In genomic region chr13:28294272-28294671, GRCm38 (mm10) we compare ENCODE assay signal across 16 mouse cellular contexts. TPM values are rescaled to one million over a fixed set of nuclear protein-coding genes. Genes with fewer than 3 reads are reported as not detected.
DNase-seq lines count a peak whose midpoint lies in the region; ATAC-seq and TF ChIP-seq lines count a peak whose summit lies in the region.
"Had no signal": no experiment of that assay in that cellular context is flagged by ENCODE, and none has a peak within 500 bp of the region (broad histone marks: within the 10 kb centered on the region; RNA-seq: fewer than 3 reads in every experiment).

No protein-coding gene starts in this region.

- peak overlapping the region; percentile 65 for H3K27ac ChIP-seq in midbrain, embryonic 10.5 days (replicated peaks)
- H3K27ac ChIP-seq in midbrain, postnatal 0 days (ENCODE audit: low read depth, low read length), result no peak overlapping the region
- peak overlapping the region; percentile 80; the same call in 1 of the 2 replicates for H3K27ac ChIP-seq in forebrain, embryonic 14.5 days (ENCODE audit: low read depth, low read length)
- peak overlapping the region; percentile 68; the same call in 1 of the 2 replicates for H3K27ac ChIP-seq in hindbrain, postnatal 0 days
- H3K27ac ChIP-seq in neural tube, embryonic 14.5 days (ENCODE audit: low read depth, low read length), result peak overlapping the region; percentile 70; the same call in 1 of the 2 replicates
- H3K27ac ChIP-seq: heart, embryonic 13.5 days; liver, embryonic 12.5 days had no signal

- ATAC-seq in midbrain, postnatal 0 days (ENCODE audit: low FRiP score), result no peak; the same call in 1 of the 2 replicates
- ATAC-seq in forebrain, embryonic 14.5 days, result no peak
- ATAC-seq in hindbrain, postnatal 0 days, result 0 out of 2 replicates have a peak, but pooled peaks have one; percentile 5
- peak; percentile 53; the same call in 1 of the 2 replicates for ATAC-seq in neural tube, embryonic 14.5 days (ENCODE audit: low read depth)
- ATAC-seq: liver, embryonic 12.5 days; lung, postnatal 0 days had no signal

- no peak for DNase-seq in midbrain, embryonic 10.5 days (ENCODE audit: low spot score)
- DNase-seq in midbrain, postnatal 0 days (ENCODE audit: low spot score), result no peak
- DNase-seq in forebrain, embryonic 14.5 days (ENCODE audit: low spot score), result no peak
- no peak for DNase-seq in hindbrain, postnatal 0 days (ENCODE audit: low spot score)
- DNase-seq in urinary bladder, postnatal 14 days (ENCODE audit: low spot score), result no peak
- DNase-seq in cerebellum, postnatal 4 days (ENCODE audit: low spot score in 2 of 2), result no peak
- DNase-seq in adrenal gland, adult (ENCODE audit: inconsistent age in 2 of 2, low spot score in 1 of 2), result no peak
- DNase-seq: adrenal gland, postnatal 25 days; cerebellum, adult 11 months; thymus, adult 18-20 months had no signal

- WGBS in midbrain, embryonic 10.5 days, result 79% methylated on average over 4 of the region's 4 CpGs
- WGBS in midbrain, postnatal 0 days, result 53% methylated on average over 4 of the region's 4 CpGs
- 52% methylated on average over 4 of the region's 4 CpGs for WGBS in forebrain, embryonic 14.5 days
- WGBS in hindbrain, postnatal 0 days, result 66% methylated on average over 4 of the region's 4 CpGs
- WGBS in neural tube, embryonic 14.5 days, result 50% methylated on average over 4 of the region's 4 CpGs

- H3K9ac ChIP-seq in midbrain, postnatal 0 days (replicated peaks; ENCODE audit: low read length, poor library complexity, severe bottlenecking), result no peak overlapping the region
- no peak overlapping the region for H3K9ac ChIP-seq in forebrain, embryonic 14.5 days (ENCODE audit: low read length)
- H3K9ac ChIP-seq in hindbrain, postnatal 0 days (replicated peaks; ENCODE audit: low read length), result no peak overlapping the region
- H3K9ac ChIP-seq in neural tube, embryonic 14.5 days (replicated peaks; ENCODE audit: low read depth, low read length), result no peak overlapping the region
- H3K9ac ChIP-seq: heart, embryonic 13.5 days; liver, embryonic 12.5 days had no signal

- no peak overlapping the region for H3K4me3 ChIP-seq in midbrain, embryonic 10.5 days
- H3K4me3 ChIP-seq in midbrain, postnatal 0 days (ENCODE audit: low read depth, low read length), result no peak overlapping the region
- H3K4me3 ChIP-seq in forebrain, embryonic 14.5 days (ENCODE audit: low read depth, low read length), result no peak overlapping the region
- no peak overlapping the region for H3K4me3 ChIP-seq in hindbrain, postnatal 0 days (ENCODE audit: low read length)
- H3K4me3 ChIP-seq in neural tube, embryonic 14.5 days (ENCODE audit: low read depth, low read length), result no peak overlapping the region
- H3K4me3 ChIP-seq: erythroblast, embryonic 14.5 days; heart, embryonic 13.5 days; liver, embryonic 12.5 days had no signal

- no peak overlapping the region for H3K4me2 ChIP-seq in midbrain, postnatal 0 days (ENCODE audit: low read depth, low read length, poor library complexity, severe bottlenecking)
- H3K4me2 ChIP-seq in forebrain, embryonic 14.5 days (ENCODE audit: low read length), result no peak overlapping the region
- no peak overlapping the region for H3K4me2 ChIP-seq in hindbrain, postnatal 0 days (ENCODE audit: low read depth, low read length)
- H3K4me2 ChIP-seq in neural tube, embryonic 14.5 days (ENCODE audit: low read depth, low read length), result no peak overlapping the region
- H3K4me2 ChIP-seq: heart, embryonic 13.5 days; liver, embryonic 12.5 days had no signal

- H3K27me3 ChIP-seq in midbrain, embryonic 10.5 days (ENCODE audit: low read depth, poor library complexity, severe bottlenecking), result no peaks in the 10 kb centered on the region
- H3K27me3 ChIP-seq in midbrain, postnatal 0 days (ENCODE audit: insufficient read depth, low read length), result no peaks in the 10 kb centered on the region
- H3K27me3 ChIP-seq in forebrain, embryonic 14.5 days (replicated peaks; ENCODE audit: control insufficient read depth, insufficient read depth, low read length), result no peaks in the 10 kb centered on the region
- H3K27me3 ChIP-seq in hindbrain, postnatal 0 days (ENCODE audit: insufficient read depth, low read length), result no peaks in the 10 kb centered on the region
- H3K27me3 ChIP-seq in neural tube, embryonic 14.5 days (ENCODE audit: control insufficient read depth, insufficient read depth, low read length), result no peaks in the 10 kb centered on the region
- H3K27me3 ChIP-seq: heart, embryonic 13.5 days; liver, embryonic 12.5 days had no signal

- no peaks in the 10 kb centered on the region for H3K9me3 ChIP-seq in midbrain, embryonic 10.5 days (replicated peaks)
- no peaks in the 10 kb centered on the region for H3K9me3 ChIP-seq in midbrain, postnatal 0 days (ENCODE audit: low read length)
- no peaks in the 10 kb centered on the region for H3K9me3 ChIP-seq in forebrain, embryonic 14.5 days (replicated peaks; ENCODE audit: control insufficient read depth, low read length)
- H3K9me3 ChIP-seq in hindbrain, postnatal 0 days (ENCODE audit: low read length), result no peaks in the 10 kb centered on the region
- H3K9me3 ChIP-seq in neural tube, embryonic 14.5 days (ENCODE audit: control insufficient read depth, low read length), result no peaks in the 10 kb centered on the region
- H3K9me3 ChIP-seq: G1E; heart, embryonic 13.5 days; liver, embryonic 12.5 days had no signal

- H3K4me1 ChIP-seq in midbrain, embryonic 10.5 days, result peaks cover 36% of the 10 kb centered on the region
- H3K4me1 ChIP-seq in midbrain, postnatal 0 days (ENCODE audit: insufficient read depth, low read length), result peaks cover 6% of the 10 kb centered on the region; the same call in 1 of the 2 replicates
- H3K4me1 ChIP-seq in forebrain, embryonic 14.5 days (ENCODE audit: control insufficient read depth, insufficient read depth, low read length), result peaks cover 26% of the 10 kb centered on the region
- H3K4me1 ChIP-seq in hindbrain, postnatal 0 days (ENCODE audit: insufficient read depth, low read length), result peaks cover 12% of the 10 kb centered on the region; the same call in 1 of the 2 replicates
- H3K4me1 ChIP-seq in neural tube, embryonic 14.5 days (ENCODE audit: control insufficient read depth, insufficient read depth, low read length), result peaks cover 11% of the 10 kb centered on the region; the same call in 1 of the 2 replicates
- H3K4me1 ChIP-seq: liver, embryonic 12.5 days had no signal

- H3K36me3 ChIP-seq in midbrain, embryonic 10.5 days, result no peaks in the 10 kb centered on the region
- no peaks in the 10 kb centered on the region for H3K36me3 ChIP-seq in midbrain, postnatal 0 days (ENCODE audit: insufficient read depth, low read length)
- no peaks in the 10 kb centered on the region for H3K36me3 ChIP-seq in forebrain, embryonic 14.5 days (ENCODE audit: control insufficient read depth, insufficient read depth, low read length)
- no peaks in the 10 kb centered on the region for H3K36me3 ChIP-seq in hindbrain, postnatal 0 days (ENCODE audit: insufficient read depth, low read length)
- H3K36me3 ChIP-seq in neural tube, embryonic 14.5 days (ENCODE audit: control insufficient read depth, insufficient read depth, low read length), result no peaks in the 10 kb centered on the region
- H3K36me3 ChIP-seq: G1E; heart, embryonic 13.5 days; liver, embryonic 12.5 days had no signal

- TF ChIP-seq CTCF in midbrain, postnatal 0 days (IDR thresholded peaks at IDR 0.05), result no peak
- TF ChIP-seq CTCF in hindbrain, postnatal 0 days (IDR thresholded peaks at IDR 0.05; ENCODE audit: low read depth), result no peak

RNA-seq across cellular contexts. Expression of gene Gm11361, which starts 36.9 kb away (rescaled TPM):
- polyA plus RNA-seq in midbrain, embryonic 10.5 days (2016; fragmentation: Nextera tagmentation; extraction: Ambion mirVana), result 3.5 and 4.0 TPM in 2 replicates
- total RNA-seq in midbrain, postnatal 0 days (2014; rRNA removed), result 1.5 and 1.6 TPM in 2 replicates
- 1.8 and 3.2 TPM in 2 replicates for polyA plus RNA-seq in midbrain, postnatal 0 days (2015; fragmentation: Nextera tagmentation; extraction: Ambion mirVana)
- 2.0 and 2.4 TPM in 2 replicates for polyA plus RNA-seq in forebrain, embryonic 14.5 days (2014; fragmentation: Nextera tagmentation; extraction: Ambion mirVana)
- 0.47 and 1.0 TPM in 2 replicates for total RNA-seq in hindbrain, postnatal 0 days (2014; rRNA removed)
- polyA plus RNA-seq in hindbrain, postnatal 0 days (2015; fragmentation: Nextera tagmentation; extraction: Ambion mirVana), result 0.73 and 1.8 TPM in 2 replicates
- polyA plus RNA-seq in neural tube, embryonic 14.5 days (2014; fragmentation: Nextera tagmentation; extraction: Ambion mirVana), result 1.3 and 1.7 TPM in 2 replicates

Comparison
In these comparisons a context has a peak if more than half of its experiments do, and no peak if none do; other contexts are left out.
1. ATAC-seq: peak in hindbrain, postnatal 0 days (single experiment) and neural tube, embryonic 14.5 days (single experiment); none in midbrain, postnatal 0 days (single experiment) and forebrain, embryonic 14.5 days (single experiment).